Mouse (Mus musculus): ENCODE measurements around the gene Zfp988. TPM values are rescaled to one million over a fixed set of nuclear protein-coding genes. Genes with fewer than 3 reads are reported as not detected.
"Not testable (repeated sequence)": the region's sequence is repeated elsewhere in the genome, so short reads cannot be mapped to it uniquely, and the experiment has no call there.

Gene Zfp988
- polyA plus RNA-seq (2015; fragmentation: Nextera tagmentation; extraction: Ambion mirVana): 0.22 TPM in 1 of 2 replicates, not detected in the other

DNA sequence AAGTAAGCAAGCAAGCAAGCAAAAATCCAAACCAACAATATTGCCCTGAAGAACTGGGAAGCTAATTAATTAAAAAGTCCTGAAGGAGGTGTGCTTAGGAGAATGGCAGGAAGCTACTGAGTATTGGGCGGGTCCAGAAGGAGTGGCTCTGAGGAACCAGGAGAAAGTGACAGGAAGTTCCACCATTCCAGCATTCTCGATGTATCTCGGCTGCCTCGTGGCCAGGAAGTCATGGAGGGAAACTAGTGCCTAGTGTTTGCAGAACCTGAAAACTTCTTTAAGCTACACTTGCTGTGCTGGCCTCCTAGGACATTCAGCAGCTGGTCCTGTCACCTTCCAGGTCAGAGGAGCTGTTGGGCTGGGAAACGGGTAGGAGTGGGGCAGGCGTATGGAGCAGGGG, at the start of gene Zfp988:
Gene Zfp988, plus strand, starts transcription at position 239 of the 400 bp plus-strand sequence.
- H3K36me3 ChIP-seq; H3K27ac ChIP-seq; H3K4me3 ChIP-seq; H3K27me3 ChIP-seq; H3K9me3 ChIP-seq; H3K4me2 ChIP-seq; ATAC-seq (ENCODE audit: insufficient number of reproducible peaks, low FRiP score, low TSS enrichment, low read depth); H3K9ac ChIP-seq; H3K4me1 ChIP-seq: not testable (repeated sequence)
- 85% methylated on average over 6 of the region's 6 CpGs for WGBS

- ATAC-seq (ENCODE audit: insufficient number of reproducible peaks, low FRiP score, low TSS enrichment, low read depth); H3K27ac ChIP-seq; H3K9ac ChIP-seq; H3K4me1 ChIP-seq; H3K36me3 ChIP-seq; H3K4me3 ChIP-seq; H3K9me3 ChIP-seq; H3K27me3 ChIP-seq; H3K4me2 ChIP-seq: not testable (repeated sequence)
- 83% methylated on average over 2 of the region's 3 CpGs for WGBS
These were observed 42.8 kb upstream of the Zfp988 start for GRCm38 (mm10) chr4:147262708-147263107.

DNA sequence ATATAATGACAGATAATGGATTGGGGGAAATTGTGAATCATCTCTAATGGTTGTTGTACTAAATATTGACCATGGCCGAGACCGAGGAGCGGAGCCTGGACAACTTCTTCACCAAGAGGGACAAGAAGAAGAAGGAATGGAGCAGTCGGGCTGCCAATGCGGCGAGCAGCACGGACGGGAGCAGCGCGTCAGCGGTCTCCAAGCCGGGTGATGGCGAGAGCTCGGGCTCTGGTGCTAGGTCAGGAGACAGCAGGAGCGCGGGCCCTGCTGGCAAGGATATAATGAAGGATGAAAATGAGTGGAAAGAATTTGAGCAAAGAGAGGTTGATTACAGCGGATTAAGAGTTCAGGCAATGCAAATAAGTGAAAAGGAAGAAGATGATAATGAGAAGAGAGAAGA, 38.2 kb upstream of the Zfp988 start:
- not testable (repeated sequence) for ATAC-seq (ENCODE audit: insufficient number of reproducible peaks, low FRiP score, low TSS enrichment, low read depth); H3K27me3 ChIP-seq; H3K4me1 ChIP-seq; H3K27ac ChIP-seq; H3K9ac ChIP-seq; H3K4me2 ChIP-seq; H3K4me3 ChIP-seq; H3K36me3 ChIP-seq
- 90% methylated on average over 17 of the region's 17 CpGs for whole genome bisulfite sequencing
- H3K9me3 ChIP-seq: peaks cover 20% of the 10 kb centered on the region

GRCm38 (mm10) chr4:147268735-147269134, 36.7 kb upstream of the Zfp988 start:
- H3K4me2 ChIP-seq; H3K4me3 ChIP-seq; H3K27ac ChIP-seq; H3K9ac ChIP-seq; H3K4me1 ChIP-seq; H3K36me3 ChIP-seq; H3K27me3 ChIP-seq; ATAC-seq (ENCODE audit: insufficient number of reproducible peaks, low FRiP score, low TSS enrichment, low read depth): not testable (repeated sequence)
- 88% methylated on average over 25 of the region's 25 CpGs for WGBS
- H3K9me3 ChIP-seq: peaks cover 20% of the 10 kb centered on the region

DNA sequence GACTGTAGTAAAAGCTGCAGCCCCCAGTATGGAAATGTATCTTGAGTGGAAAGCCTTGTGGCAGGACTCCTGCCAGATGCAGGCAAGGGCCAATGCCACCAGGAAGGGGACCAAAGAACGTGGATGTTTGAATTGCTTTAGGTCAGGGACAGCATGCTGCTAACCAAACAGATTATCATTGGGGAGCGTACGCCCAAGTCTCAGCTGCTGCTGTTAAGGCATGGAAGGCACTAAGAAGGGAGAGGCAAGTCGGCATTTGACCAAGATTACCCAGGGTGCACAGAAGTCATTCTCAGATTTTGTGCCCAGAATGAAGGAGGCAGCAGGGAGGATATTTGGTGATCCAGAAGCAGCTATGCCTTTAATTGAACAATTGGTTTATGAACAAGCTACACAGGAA, 35.4 kb upstream of the Zfp988 start:
- H3K9me3 ChIP-seq: peaks cover 24% of the 10 kb centered on the region
- H3K4me2 ChIP-seq: not testable (repeated sequence)

GRCm38 (mm10) chr4:147271601-147272000, 33.9 kb upstream of the Zfp988 start:
- H3K36me3 ChIP-seq: not testable (repeated sequence)
- 88% methylated on average over 13 of the region's 13 CpGs for WGBS
- H3K9me3 ChIP-seq: peaks cover 31% of the 10 kb centered on the region

More for the DNA sequence above, 35.4 kb upstream of the Zfp988 start:
- H3K27ac ChIP-seq; H3K36me3 ChIP-seq; ATAC-seq (ENCODE audit: insufficient number of reproducible peaks, low FRiP score, low TSS enrichment, low read depth); H3K4me3 ChIP-seq; H3K9ac ChIP-seq; H3K4me1 ChIP-seq; H3K27me3 ChIP-seq: not testable (repeated sequence)
- 85% methylated on average over 4 of the region's 4 CpGs for WGBS

GRCm38 (mm10) chr4:147275021-147275772, 30.3 kb upstream of the Zfp988 start:
- ATAC-seq (ENCODE audit: insufficient number of reproducible peaks, low FRiP score, low TSS enrichment, low read depth): peak; percentile 90

More at GRCm38 (mm10) chr4:147271601-147272000, 33.9 kb upstream of the Zfp988 start:
- ATAC-seq (ENCODE audit: insufficient number of reproducible peaks, low FRiP score, low TSS enrichment, low read depth); H3K4me2 ChIP-seq; H3K9ac ChIP-seq; H3K4me1 ChIP-seq; H3K27me3 ChIP-seq; H3K27ac ChIP-seq; H3K4me3 ChIP-seq: not testable (repeated sequence)

DNA sequence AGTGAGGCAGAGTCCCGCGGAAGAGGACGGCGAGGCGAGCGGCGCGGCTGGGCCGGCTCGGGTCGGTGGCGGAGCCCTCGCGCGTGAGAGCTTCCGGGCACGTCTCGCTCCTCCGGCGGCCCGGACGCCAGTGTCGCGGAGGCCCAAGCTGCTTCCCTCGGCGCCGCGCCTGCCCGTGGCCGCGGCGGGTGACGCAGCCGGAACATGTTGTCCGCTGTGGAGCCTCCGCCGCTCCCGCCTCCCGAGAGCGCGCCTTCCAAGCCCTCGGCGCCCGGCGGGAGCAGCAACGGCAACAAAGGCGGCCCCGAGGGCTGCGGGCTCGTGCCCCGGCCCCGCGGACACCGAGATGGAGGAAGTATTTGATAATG, 29.7 kb upstream of the Zfp988 start:
- not testable (repeated sequence) for H3K9ac ChIP-seq; ATAC-seq (ENCODE audit: insufficient number of reproducible peaks, low FRiP score, low TSS enrichment, low read depth); H3K27me3 ChIP-seq; H3K36me3 ChIP-seq; H3K4me1 ChIP-seq; H3K27ac ChIP-seq
- H3K4me2 ChIP-seq: peak overlapping the region; percentile 36
- WGBS: 24% methylated on average over 54 of the region's 54 CpGs
- H3K4me3 ChIP-seq: peak overlapping the region; percentile 18
- H3K9me3 ChIP-seq: peaks cover 19% of the 10 kb centered on the region

More at GRCm38 (mm10) chr4:147275021-147275772, 30.3 kb upstream of the Zfp988 start:
- Histone ChIP-seq H3K4me3 (peak overlapping the region; percentile 18), H3K4me2 (peak overlapping the region; percentile 36), H3K9me3 (peaks cover 20% of the 10 kb centered on the region)
- H3K36me3 ChIP-seq, H3K4me1 ChIP-seq, H3K27ac ChIP-seq, H3K27me3 ChIP-seq, H3K9ac ChIP-seq: not testable (repeated sequence)
- WGBS: 35% methylated on average over 58 of the region's 58 CpGs

- H3K4me1 ChIP-seq; H3K27ac ChIP-seq; H3K4me2 ChIP-seq; ATAC-seq (ENCODE audit: insufficient number of reproducible peaks, low FRiP score, low TSS enrichment, low read depth); H3K9ac ChIP-seq; H3K9me3 ChIP-seq; H3K4me3 ChIP-seq; H3K27me3 ChIP-seq; H3K36me3 ChIP-seq: not testable (repeated sequence)
- 69% methylated on average over 2 of the region's 2 CpGs for WGBS
These were observed 25.1 kb upstream of the Zfp988 start for GRCm38 (mm10) chr4:147280406-147280805.

- not testable (repeated sequence) for H3K36me3 ChIP-seq; ATAC-seq (ENCODE audit: insufficient number of reproducible peaks, low FRiP score, low TSS enrichment, low read depth); H3K27me3 ChIP-seq; H3K4me2 ChIP-seq; H3K4me3 ChIP-seq; H3K9me3 ChIP-seq; H3K27ac ChIP-seq; H3K4me1 ChIP-seq; H3K9ac ChIP-seq
- 68% methylated on average over 3 of the region's 3 CpGs for WGBS
These were observed 6.9 kb upstream of the Zfp988 start for GRCm38 (mm10) chr4:147298585-147298984.

DNA sequence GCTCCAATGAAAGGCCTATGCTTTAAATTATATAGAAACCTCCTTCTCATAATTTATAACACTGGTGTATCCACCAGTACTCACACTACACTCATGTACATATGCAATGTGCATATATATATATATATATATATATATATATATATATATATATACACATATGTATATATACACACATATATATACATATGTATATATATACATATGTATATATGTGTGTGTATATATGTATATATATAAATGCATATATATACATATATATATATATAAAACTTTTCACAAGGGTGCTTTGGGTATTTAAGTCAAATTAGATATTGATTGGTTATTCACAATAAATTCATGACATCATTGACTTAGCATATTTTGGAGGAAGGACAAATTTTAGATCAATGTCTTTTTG, 3.1 kb upstream of the Zfp988 start:
- not testable (repeated sequence) for ATAC-seq (ENCODE audit: insufficient number of reproducible peaks, low FRiP score, low TSS enrichment, low read depth); H3K27me3 ChIP-seq; H3K27ac ChIP-seq; H3K4me1 ChIP-seq; H3K36me3 ChIP-seq; H3K9ac ChIP-seq; H3K9me3 ChIP-seq; H3K4me2 ChIP-seq; H3K4me3 ChIP-seq

DNA sequence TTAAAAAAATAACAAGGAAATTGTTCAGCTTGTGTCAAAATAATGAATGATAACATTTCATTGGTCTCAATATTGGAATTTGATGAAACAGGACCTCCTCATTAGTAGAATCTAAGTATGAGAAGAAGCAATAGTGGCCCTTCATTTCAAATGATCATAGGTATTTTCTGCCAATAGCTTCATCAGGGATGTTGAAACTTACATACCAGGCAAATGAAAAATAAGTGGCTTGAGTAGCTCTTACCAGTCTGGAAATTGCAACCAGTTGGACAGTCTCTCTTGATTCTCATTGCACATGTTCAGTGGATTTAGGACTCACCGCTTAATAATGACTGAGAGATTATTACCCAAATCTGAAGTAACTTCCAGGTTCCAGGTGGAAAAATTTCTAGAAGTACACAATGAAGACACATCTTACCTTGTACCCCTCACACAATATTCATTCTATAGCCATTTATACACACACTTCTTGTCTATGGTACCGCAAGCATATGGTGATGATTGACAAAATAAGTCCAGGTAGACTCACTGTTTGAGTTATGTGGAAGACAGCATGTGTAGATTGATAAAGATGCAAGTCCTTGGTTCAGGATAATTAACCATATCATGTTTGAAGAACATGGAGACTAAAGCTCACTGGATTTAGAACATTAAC, 29.7 kb downstream of the Zfp988 start:
- peak; percentile 56 for ATAC-seq (ENCODE audit: insufficient number of reproducible peaks, low FRiP score, low TSS enrichment, low read depth)
- H3K4me2 ChIP-seq, H3K4me3 ChIP-seq, H3K27me3 ChIP-seq, H3K9ac ChIP-seq, H3K27ac ChIP-seq, H3K36me3 ChIP-seq, H3K4me1 ChIP-seq: not testable (repeated sequence)
- WGBS: 87% methylated on average over 2 of the region's 2 CpGs
- H3K9me3 ChIP-seq: peaks cover 48% of the 10 kb centered on the region
